ENCODE assay signal across 28 mouse cellular contexts in genomic region chr12:44997422-44997821, GRCm38 (mm10).
DNase-seq lines count a peak whose midpoint lies in the region; ATAC-seq lines count a peak whose summit lies in the region.
"Had no signal": no experiment of that assay in that cellular context is flagged by ENCODE, and none has a peak within 500 bp of the region (broad histone marks: within the 10 kb centered on the region; RNA-seq: fewer than 3 reads in every experiment).

No protein-coding gene starts in this region.

- H3K4me3 ChIP-seq in liver, embryonic 12.5 days = no peak overlapping the region
- no peak overlapping the region for H3K4me3 ChIP-seq in midbrain, embryonic 11.5 days (ENCODE audit: low read depth, low read length)
- H3K4me3 ChIP-seq in midbrain, embryonic 16.5 days (ENCODE audit: low read depth, low read length) = no peak overlapping the region
- H3K4me3 ChIP-seq: embryonic facial prominence, embryonic 13.5 days; embryonic facial prominence, embryonic 15.5 days; erythroblast, embryonic 14.5 days; forebrain, embryonic 10.5 days; forebrain, embryonic 12.5 days had no signal

- 71% methylated on average over 4 of the region's 4 CpGs for WGBS in liver, embryonic 12.5 days (ENCODE audit: insufficient replicate concordance)
- 88% methylated on average over 4 of the region's 4 CpGs for WGBS in midbrain, embryonic 11.5 days
- 86% methylated on average over 4 of the region's 4 CpGs for WGBS in midbrain, embryonic 16.5 days

- H3K9ac ChIP-seq in liver, embryonic 12.5 days = no peak overlapping the region
- H3K9ac ChIP-seq in midbrain, embryonic 11.5 days (ENCODE audit: low read length) = no peak overlapping the region
- no peak overlapping the region for H3K9ac ChIP-seq in midbrain, embryonic 16.5 days (ENCODE audit: low read depth, low read length)
- H3K9ac ChIP-seq: embryonic facial prominence, embryonic 13.5 days; embryonic facial prominence, embryonic 15.5 days; forebrain, embryonic 12.5 days had no signal

- no peaks in the 10 kb centered on the region for H3K36me3 ChIP-seq in liver, embryonic 12.5 days
- no peaks in the 10 kb centered on the region for H3K36me3 ChIP-seq in midbrain, embryonic 11.5 days (ENCODE audit: control insufficient read depth, insufficient read depth, low read length)
- H3K36me3 ChIP-seq in midbrain, embryonic 16.5 days (ENCODE audit: control insufficient read depth, insufficient read depth, low read length) = no peaks in the 10 kb centered on the region
- H3K36me3 ChIP-seq: embryonic facial prominence, embryonic 13.5 days; embryonic facial prominence, embryonic 15.5 days; forebrain, embryonic 10.5 days; forebrain, embryonic 12.5 days; G1E had no signal

- no peaks in the 10 kb centered on the region for H3K9me3 ChIP-seq in liver, embryonic 12.5 days (replicated peaks)
- H3K9me3 ChIP-seq in midbrain, embryonic 11.5 days (ENCODE audit: control insufficient read depth, low read length) = no peaks in the 10 kb centered on the region
- H3K9me3 ChIP-seq in midbrain, embryonic 16.5 days (replicated peaks; ENCODE audit: control insufficient read depth, low read length, poor library complexity, severe bottlenecking) = no peaks in the 10 kb centered on the region
- H3K9me3 ChIP-seq: embryonic facial prominence, embryonic 13.5 days; embryonic facial prominence, embryonic 15.5 days; forebrain, embryonic 10.5 days; forebrain, embryonic 12.5 days had no signal

- H3K27me3 ChIP-seq in liver, embryonic 12.5 days (replicated peaks) = no peaks in the 10 kb centered on the region
- H3K27me3 ChIP-seq in midbrain, embryonic 11.5 days (ENCODE audit: control insufficient read depth, insufficient read depth, low read length) = no peaks in the 10 kb centered on the region
- H3K27me3 ChIP-seq in midbrain, embryonic 16.5 days (ENCODE audit: control insufficient read depth, insufficient read depth, low read depth, low read length) = no peaks in the 10 kb centered on the region
- H3K27me3 ChIP-seq: CH12.LX; embryonic facial prominence, embryonic 13.5 days; embryonic facial prominence, embryonic 15.5 days; forebrain, embryonic 12.5 days; Patski had no signal

- no peak for ATAC-seq in liver, embryonic 12.5 days
- ATAC-seq in midbrain, embryonic 11.5 days (ENCODE audit: low FRiP score) = no peak
- no peak for ATAC-seq in midbrain, embryonic 16.5 days
- ATAC-seq in common myeloid progenitor, adult 5-6 weeks (replicated peaks; ENCODE audit: low read depth, poor library complexity, severe bottlenecking) = peak; percentile 54
- ATAC-seq in megakaryocyte-erythroid progenitor cell, adult 5-6 weeks (replicated peaks; ENCODE audit: low FRiP score, low TSS enrichment, poor library complexity, severe bottlenecking) = no peak
- ATAC-seq: activated CD4-positive, CD25-positive, alpha-beta regulatory T cell, adult 4 months; CD4-positive, CD25-positive, alpha-beta regulatory T cell, adult 4 months; forebrain, embryonic 14.5 days; forebrain, embryonic 16.5 days; Patski had no signal

- no peaks in the 10 kb centered on the region for H3K4me1 ChIP-seq in liver, embryonic 12.5 days
- H3K4me1 ChIP-seq in midbrain, embryonic 11.5 days (ENCODE audit: control insufficient read depth, insufficient read depth, low read length) = no peaks in the 10 kb centered on the region
- no peaks in the 10 kb centered on the region for H3K4me1 ChIP-seq in midbrain, embryonic 16.5 days (ENCODE audit: control insufficient read depth, insufficient read depth, low read length)
- H3K4me1 ChIP-seq: embryonic facial prominence, embryonic 13.5 days; embryonic facial prominence, embryonic 15.5 days; forebrain, embryonic 10.5 days; forebrain, embryonic 12.5 days had no signal

- H3K27ac ChIP-seq in liver, embryonic 12.5 days = 0 out of 2 replicates have a peak overlapping the region, but pooled peaks have one; percentile 27
- H3K27ac ChIP-seq in midbrain, embryonic 11.5 days (ENCODE audit: low read depth, low read length) = no peak overlapping the region
- no peak overlapping the region for H3K27ac ChIP-seq in midbrain, embryonic 16.5 days (ENCODE audit: low read length)
- H3K27ac ChIP-seq: embryonic facial prominence, embryonic 13.5 days; embryonic facial prominence, embryonic 15.5 days; forebrain, embryonic 10.5 days; forebrain, embryonic 12.5 days had no signal

- H3K4me2 ChIP-seq in liver, embryonic 12.5 days = no peak overlapping the region
- H3K4me2 ChIP-seq in midbrain, embryonic 11.5 days = no peak overlapping the region
- no peak overlapping the region for H3K4me2 ChIP-seq in midbrain, embryonic 16.5 days (ENCODE audit: low read length)
- H3K4me2 ChIP-seq: embryonic facial prominence, embryonic 13.5 days; embryonic facial prominence, embryonic 15.5 days; forebrain, embryonic 12.5 days had no signal

- no peak for DNase-seq in liver
- peak; percentile 51 for DNase-seq in midbrain, embryonic 11.5 days (ENCODE audit: low spot score, missing footprints)
- DNase-seq: adrenal gland, adult 8-10 months; adrenal gland, postnatal 14 days; adrenal gland, postnatal 36 days; B cell, adult 2 months; cerebellum, adult 11-12 months; cerebellum, adult 2 months; cerebellum, adult 9-10 months; cerebellum, postnatal 10 days; cerebellum, postnatal 25 days; embryo, embryonic 11 days had no signal
